Mouse (Mus musculus): ENCODE measurements around the gene Kcnk7.
"Not testable (repeated sequence)": the region's sequence is repeated elsewhere in the genome, so short reads cannot be mapped to it uniquely, and the experiment has no call there.

The Kcnk7 gene

GRCm38 (mm10) chr19:5704163-5704800 is at the start of gene Kcnk7:
Gene Kcnk7 (plus strand): TSS chr19:5704367.
- peak; percentile 66 for DNase-seq

GRCm38 (mm10) chr19:5654720-5655298 is 49.4 kb upstream of the Kcnk7 start:
- DNase-seq: no peak

GRCm38 (mm10) chr19:5660942-5661751 is 43.0 kb upstream of the Kcnk7 start:
- DNase-seq: peak; percentile 76

GRCm38 (mm10) chr19:5662310-5662709 is 41.9 kb upstream of the Kcnk7 start:
- peak; percentile 35 for DNase-seq

- DNase-seq: peak; percentile 97
Measured at GRCm38 (mm10) chr19:5662981-5663913, 40.9 kb upstream of the Kcnk7 start, which contains the start of gene Sipa1. Gene Sipa1 (minus strand): TSS chr19:5663707.

- no peak for DNase-seq
Measured at GRCm38 (mm10) chr19:5664669-5665257, 39.4 kb upstream of the Kcnk7 start.

GRCm38 (mm10) chr19:5665465-5665864 is 38.7 kb upstream of the Kcnk7 start:
- no peak for DNase-seq

GRCm38 (mm10) chr19:5666386-5666785 is 37.8 kb upstream of the Kcnk7 start:
- no peak for DNase-seq

- DNase-seq: no peak
Measured at GRCm38 (mm10) chr19:5668372-5668771, 35.8 kb upstream of the Kcnk7 start.

GRCm38 (mm10) chr19:5680432-5680831 is 23.7 kb upstream of the Kcnk7 start:
- DNase-seq: no peak

GRCm38 (mm10) chr19:5684236-5684635 is 19.9 kb upstream of the Kcnk7 start:
- no peak for DNase-seq

- no peak for DNase-seq
Measured at GRCm38 (mm10) chr19:5684985-5685384, 19.2 kb upstream of the Kcnk7 start.

- DNase-seq: no peak
Measured at GRCm38 (mm10) chr19:5685431-5685830, 18.7 kb upstream of the Kcnk7 start.

GRCm38 (mm10) chr19:5685861-5686260 is 18.3 kb upstream of the Kcnk7 start:
- no peak for DNase-seq

GRCm38 (mm10) chr19:5686437-5686836 is 17.7 kb upstream of the Kcnk7 start:
- DNase-seq: no peak

GRCm38 (mm10) chr19:5686954-5687353 is 17.2 kb upstream of the Kcnk7 start:
- DNase-seq: not testable (repeated sequence)

- DNase-seq: no peak
Measured at GRCm38 (mm10) chr19:5687738-5688137, 16.4 kb upstream of the Kcnk7 start.

GRCm38 (mm10) chr19:5688200-5689087 is 15.7 kb upstream of the Kcnk7 start, which contains the start of the genes Map3k11 and Pcnx3:
Gene Map3k11 (plus strand): TSS chr19:5688742.
Gene Pcnx3 (minus strand): TSS chr19:5688908.
- peak; percentile 99 for DNase-seq

- no peak for DNase-seq
Measured at GRCm38 (mm10) chr19:5689088-5689428, 15.1 kb upstream of the Kcnk7 start.

- peak; percentile 96 for DNase-seq
Measured at GRCm38 (mm10) chr19:5689565-5690342, 14.4 kb upstream of the Kcnk7 start.

All from lung, postnatal 36 days (tissue).